Comparison of ENCODE assay signal across 26 mouse cellular contexts in genomic region chr9:14720384-14720783, GRCm38 (mm10). TPM values are rescaled to one million over a fixed set of nuclear protein-coding genes. Genes with fewer than 3 reads are reported as not detected.
DNase-seq lines count a peak whose midpoint lies in the region; ATAC-seq and TF ChIP-seq lines count a peak whose summit lies in the region.
"Had no signal": no experiment of that assay in that cellular context is flagged by ENCODE, and none has a peak within 500 bp of the region (broad histone marks: within the 10 kb centered on the region; RNA-seq: fewer than 3 reads in every experiment).

No protein-coding gene starts in this region.

- 48% methylated on average over 2 of the region's 2 CpGs for WGBS in intestine, embryonic 14.5 days
- WGBS in intestine, embryonic 15.5 days, result 46% methylated on average over 2 of the region's 2 CpGs
- WGBS in intestine, embryonic 16.5 days, result 47% methylated on average over 2 of the region's 2 CpGs
- WGBS in intestine, postnatal 0 days, result 36% methylated on average over 2 of the region's 2 CpGs
- WGBS in midbrain, embryonic 16.5 days, result 52% methylated on average over 2 of the region's 2 CpGs

- no peak overlapping the region for H3K4me3 ChIP-seq in intestine, embryonic 14.5 days (ENCODE audit: low read depth, low read length)
- H3K4me3 ChIP-seq in intestine, embryonic 15.5 days (replicated peaks), result no peak overlapping the region
- H3K4me3 ChIP-seq in intestine, embryonic 16.5 days (ENCODE audit: low read length), result no peak overlapping the region
- H3K4me3 ChIP-seq in intestine, postnatal 0 days (ENCODE audit: low read depth, low read length), result no peak overlapping the region
- no peak overlapping the region for H3K4me3 ChIP-seq in midbrain, embryonic 16.5 days (ENCODE audit: low read depth, low read length)

- H3K9ac ChIP-seq in intestine, embryonic 14.5 days (ENCODE audit: low read length), result no peak overlapping the region
- no peak overlapping the region for H3K9ac ChIP-seq in intestine, embryonic 15.5 days
- H3K9ac ChIP-seq in intestine, embryonic 16.5 days (ENCODE audit: low read depth, low read length), result no peak overlapping the region
- no peak overlapping the region for H3K9ac ChIP-seq in intestine, postnatal 0 days (ENCODE audit: low read depth, low read length)
- H3K9ac ChIP-seq in midbrain, embryonic 16.5 days (ENCODE audit: low read depth, low read length), result no peak overlapping the region

- H3K4me2 ChIP-seq in intestine, embryonic 14.5 days (ENCODE audit: low read length), result no peak overlapping the region
- no peak overlapping the region for H3K4me2 ChIP-seq in intestine, embryonic 15.5 days (replicated peaks)
- H3K4me2 ChIP-seq in intestine, embryonic 16.5 days (ENCODE audit: low read depth, low read length), result no peak overlapping the region
- H3K4me2 ChIP-seq in intestine, postnatal 0 days (replicated peaks; ENCODE audit: low read depth), result no peak overlapping the region
- no peak overlapping the region for H3K4me2 ChIP-seq in midbrain, embryonic 16.5 days (ENCODE audit: low read length)

- H3K9me3 ChIP-seq in intestine, embryonic 14.5 days (ENCODE audit: control insufficient read depth, low read length), result no peaks in the 10 kb centered on the region
- H3K9me3 ChIP-seq in intestine, embryonic 15.5 days, result no peaks in the 10 kb centered on the region
- H3K9me3 ChIP-seq in intestine, embryonic 16.5 days (ENCODE audit: control insufficient read depth, low read length), result no peaks in the 10 kb centered on the region
- no peaks in the 10 kb centered on the region for H3K9me3 ChIP-seq in intestine, postnatal 0 days (ENCODE audit: control insufficient read depth)
- no peaks in the 10 kb centered on the region for H3K9me3 ChIP-seq in midbrain, embryonic 16.5 days (replicated peaks; ENCODE audit: control insufficient read depth, low read length, poor library complexity, severe bottlenecking)
- H3K9me3 ChIP-seq: G1E had no signal

- 0 out of 2 replicates have a peak, but pooled peaks have one; percentile 10 for ATAC-seq in intestine, embryonic 14.5 days (replicated peaks; ENCODE audit: low FRiP score, low TSS enrichment, low read depth)
- peak; percentile 54 for ATAC-seq in intestine, embryonic 15.5 days
- peak; percentile 69 for ATAC-seq in intestine, embryonic 16.5 days
- 0 out of 2 replicates have a peak, but pooled peaks have one; percentile 41 for ATAC-seq in intestine, postnatal 0 days
- ATAC-seq in megakaryocyte-erythroid progenitor cell, adult 5-6 weeks (replicated peaks; ENCODE audit: low FRiP score, low TSS enrichment, poor library complexity, severe bottlenecking), result no peak
- no peak for ATAC-seq in midbrain, embryonic 16.5 days
- ATAC-seq: activated CD4-positive, CD25-positive, alpha-beta regulatory T cell, adult 4 months; CD4-positive, CD25-positive, alpha-beta regulatory T cell, adult 4 months; Patski had no signal

- no peaks in the 10 kb centered on the region; the same call in 1 of the 2 replicates for H3K4me1 ChIP-seq in intestine, embryonic 14.5 days (replicated peaks; ENCODE audit: control insufficient read depth, insufficient read depth, low read length)
- H3K4me1 ChIP-seq in intestine, embryonic 15.5 days (replicated peaks), result peaks cover 2% of the 10 kb centered on the region; the same call in 1 of the 2 replicates
- H3K4me1 ChIP-seq in intestine, embryonic 16.5 days (ENCODE audit: control insufficient read depth, insufficient read depth, low read length), result peaks cover 4% of the 10 kb centered on the region
- no peaks in the 10 kb centered on the region for H3K4me1 ChIP-seq in intestine, postnatal 0 days (replicated peaks; ENCODE audit: control insufficient read depth, insufficient read depth, low read length)
- H3K4me1 ChIP-seq in midbrain, embryonic 16.5 days (ENCODE audit: control insufficient read depth, insufficient read depth, low read length), result no peaks in the 10 kb centered on the region

- no peaks in the 10 kb centered on the region for H3K27me3 ChIP-seq in intestine, embryonic 14.5 days (replicated peaks; ENCODE audit: control insufficient read depth, insufficient read depth, low read length)
- H3K27me3 ChIP-seq in intestine, embryonic 15.5 days (replicated peaks), result no peaks in the 10 kb centered on the region
- H3K27me3 ChIP-seq in intestine, embryonic 16.5 days (replicated peaks; ENCODE audit: control insufficient read depth, insufficient read depth, low read length), result no peaks in the 10 kb centered on the region
- H3K27me3 ChIP-seq in intestine, postnatal 0 days (replicated peaks; ENCODE audit: control insufficient read depth, insufficient read depth, low read length), result no peaks in the 10 kb centered on the region
- no peaks in the 10 kb centered on the region for H3K27me3 ChIP-seq in midbrain, embryonic 16.5 days (ENCODE audit: control insufficient read depth, insufficient read depth, low read depth, low read length)
- H3K27me3 ChIP-seq: CH12.LX had no signal

- DNase-seq in intestine, embryonic 14.5 days (ENCODE audit: low spot score), result no peak
- DNase-seq in embryo, embryonic 9.5 days (ENCODE audit: extremely low spot score), result no peak
- DNase-seq in heart, adult 8-10 months (ENCODE audit: low spot score), result no peak
- DNase-seq: adrenal gland, adult 2 months; adrenal gland, adult 8-10 months; adrenal gland, postnatal 10 days; adrenal gland, postnatal 14 days; adrenal gland, postnatal 25 days; adrenal gland, postnatal 36 days; B cell, adult 2 months; cerebellum, adult 11 months; cerebellum, adult 11-12 months had no signal

- H3K27ac ChIP-seq in intestine, embryonic 14.5 days (ENCODE audit: low read depth), result no peak overlapping the region
- H3K27ac ChIP-seq in intestine, embryonic 15.5 days, result no peak overlapping the region
- no peak overlapping the region; the same call in 1 of the 2 replicates for H3K27ac ChIP-seq in intestine, embryonic 16.5 days (ENCODE audit: low read length)
- no peak overlapping the region for H3K27ac ChIP-seq in intestine, postnatal 0 days (ENCODE audit: low read depth, low read length)
- no peak overlapping the region for H3K27ac ChIP-seq in midbrain, embryonic 16.5 days (ENCODE audit: low read length)

- no peak for TF ChIP-seq CTCF in intestine, postnatal 0 days (IDR thresholded peaks at IDR 0.05; ENCODE audit: low read depth)

- H3K36me3 ChIP-seq in intestine, embryonic 14.5 days (ENCODE audit: control insufficient read depth, insufficient read depth, low read length), result no peaks in the 10 kb centered on the region
- no peaks in the 10 kb centered on the region for H3K36me3 ChIP-seq in intestine, embryonic 15.5 days
- no peaks in the 10 kb centered on the region for H3K36me3 ChIP-seq in intestine, embryonic 16.5 days (ENCODE audit: control insufficient read depth, insufficient read depth, low read length)
- H3K36me3 ChIP-seq in intestine, postnatal 0 days (ENCODE audit: control insufficient read depth, insufficient read depth), result no peaks in the 10 kb centered on the region
- H3K36me3 ChIP-seq in midbrain, embryonic 16.5 days (ENCODE audit: control insufficient read depth, insufficient read depth, low read length), result no peaks in the 10 kb centered on the region

RNA-seq across cellular contexts. Expression of gene Piwil4, which starts 20.1 kb away (rescaled TPM):
- polyA plus RNA-seq in intestine, embryonic 14.5 days (2014; fragmentation: Nextera tagmentation; extraction: Ambion mirVana), result 0.13 and 0.49 TPM in 2 replicates
- 0.20 and 0.28 TPM in 2 replicates for polyA plus RNA-seq in intestine, embryonic 15.5 days (2015; fragmentation: Nextera tagmentation; extraction: Ambion mirVana)
- 0.21 TPM in 2 replicates for polyA plus RNA-seq in intestine, embryonic 16.5 days (2015; fragmentation: Nextera tagmentation; extraction: Ambion mirVana)
- 0.17 and 0.18 TPM in 2 replicates for polyA plus RNA-seq in intestine, postnatal 0 days (2015; fragmentation: Nextera tagmentation; extraction: Ambion mirVana)
- total RNA-seq in heart, adult 8-10 months (2022), result not detected
- not detected in 2 replicates for total RNA-seq in megakaryocyte-erythroid progenitor cell, adult 5-6 weeks (2014; fragmentation: Nextera tagmentation)
- not detected in 2 replicates for total RNA-seq in megakaryocyte-erythroid progenitor cell, adult 5-6 weeks (2017)
- 0.30 and 0.34 TPM in 2 replicates for polyA plus RNA-seq in midbrain, embryonic 16.5 days (2015; fragmentation: Nextera tagmentation; extraction: Ambion mirVana)
- total RNA-seq: adrenal gland, postnatal 14 days had no signal

RNA-seq across cellular contexts. Expression of gene Fut4, which starts 31.8 kb away (rescaled TPM):
- 6.5 and 6.7 TPM in 2 replicates for polyA plus RNA-seq in intestine, embryonic 14.5 days (2014; fragmentation: Nextera tagmentation; extraction: Ambion mirVana)
- polyA plus RNA-seq in intestine, embryonic 15.5 days (2015; fragmentation: Nextera tagmentation; extraction: Ambion mirVana), result 5.3 and 5.4 TPM in 2 replicates
- polyA plus RNA-seq in intestine, embryonic 16.5 days (2015; fragmentation: Nextera tagmentation; extraction: Ambion mirVana), result 4.6 and 5.2 TPM in 2 replicates
- 2.3 and 2.6 TPM in 2 replicates for polyA plus RNA-seq in intestine, postnatal 0 days (2015; fragmentation: Nextera tagmentation; extraction: Ambion mirVana)
- total RNA-seq in heart, adult 8-10 months (2022), result under 1 TPM; 0.33 to 0.63 (median 0.39) TPM
- 0.48 and 0.72 TPM in 2 replicates for total RNA-seq in megakaryocyte-erythroid progenitor cell, adult 5-6 weeks (2014; fragmentation: Nextera tagmentation)
- 0.57 and 1.1 TPM in 2 replicates for total RNA-seq in megakaryocyte-erythroid progenitor cell, adult 5-6 weeks (2017)
- 1.7 and 2.0 TPM in 2 replicates for polyA plus RNA-seq in midbrain, embryonic 16.5 days (2015; fragmentation: Nextera tagmentation; extraction: Ambion mirVana)
- total RNA-seq: CH12.LX had no signal
- polyA plus RNA-seq: G1E had no signal

RNA-seq across cellular contexts. Expression of gene 1700012B09Rik, which starts 50.4 kb away (rescaled TPM):
- not detected in 2 replicates for polyA plus RNA-seq in intestine, embryonic 14.5 days (2014; fragmentation: Nextera tagmentation; extraction: Ambion mirVana)
- polyA plus RNA-seq in intestine, embryonic 15.5 days (2015; fragmentation: Nextera tagmentation; extraction: Ambion mirVana), result not detected in 2 replicates
- not detected in 2 replicates for polyA plus RNA-seq in intestine, embryonic 16.5 days (2015; fragmentation: Nextera tagmentation; extraction: Ambion mirVana)
- polyA plus RNA-seq in intestine, postnatal 0 days (2015; fragmentation: Nextera tagmentation; extraction: Ambion mirVana), result not detected in 2 replicates
- not detected for total RNA-seq in heart, adult 8-10 months (2022)
- not detected in 2 replicates for total RNA-seq in megakaryocyte-erythroid progenitor cell, adult 5-6 weeks (2014; fragmentation: Nextera tagmentation)
- not detected in 2 replicates for total RNA-seq in megakaryocyte-erythroid progenitor cell, adult 5-6 weeks (2017)
- 3.6 and 4.5 TPM in 2 replicates for polyA plus RNA-seq in midbrain, embryonic 16.5 days (2015; fragmentation: Nextera tagmentation; extraction: Ambion mirVana)
- total RNA-seq: adrenal gland, adult 18-20 months; adrenal gland, adult 2 months; adrenal gland, adult 8-10 months; adrenal gland, postnatal 10 days; adrenal gland, postnatal 14 days; adrenal gland, postnatal 25 days; adrenal gland, postnatal 36 days; adrenal gland, postnatal 4 days; CH12.LX; ES-E14; G1E; MEL had no signal
- polyA plus RNA-seq: activated CD4-positive, CD25-positive, alpha-beta regulatory T cell, adult 4 months; adrenal gland, adult 2 months; CD4-positive, CD25-positive, alpha-beta regulatory T cell, adult 4 months; G1E; Patski had no signal

Comparison
In these comparisons a context has a peak if more than half of its experiments do, and no peak if none do; other contexts are left out.
1. ATAC-seq: peak in intestine, embryonic 14.5 days (single experiment), intestine, embryonic 15.5 days (single experiment), intestine, embryonic 16.5 days (single experiment) and intestine, postnatal 0 days (single experiment); none in megakaryocyte-erythroid progenitor cell, adult 5-6 weeks (single experiment) and midbrain, embryonic 16.5 days (single experiment).